Mouse (Mus musculus) lung, embryonic 14.5 days (tissue): Measurements from ENCODE around the gene Ppm1e. TPM values are rescaled to one million over a fixed set of nuclear protein-coding genes. Genes with fewer than 3 reads are reported as not detected.

Experiments used
- ATAC-seq: fragments of 200-750 bp; cut with Nextera tagmentation; 2 replicates; pipeline ENCODE4 v1.8.0; 2017; ENCODE audit warnings: mild to moderate bottlenecking, moderate TSS enrichment, moderate library complexity; ENCODE audit not compliant: insufficient read depth
- DNase-seq: peaks from one replicate; pipeline ENCODE4 v3.0.0-alpha.2; 2015
- H3K27ac ChIP-seq: fragments of 300-500 bp; sonication (generic); 2 replicates; pipeline ENCODE4 v1.5.1; 2014; ENCODE audit warnings: low read depth, mild to moderate bottlenecking, moderate library complexity
- H3K27me3 ChIP-seq: fragments of 300-500 bp; sonication (generic); 2 replicates; pipeline ENCODE4 v1.6.1; 2014; ENCODE audit warnings: low read length, control low read depth; ENCODE audit not compliant: insufficient read depth
- H3K36me3 ChIP-seq: fragments of 300-500 bp; sonication (generic); 2 replicates; pipeline ENCODE4 v1.6.1; 2014; ENCODE audit warnings: control low read depth; ENCODE audit not compliant: insufficient read depth
- H3K4me1 ChIP-seq: fragments of 300-500 bp; sonication (generic); 2 replicates; pipeline ENCODE4 v1.6.1; 2014; ENCODE audit warnings: antibody characterized with exemption, control low read depth; ENCODE audit not compliant: insufficient read depth
- H3K4me2 ChIP-seq: fragments of 300-500 bp; sonication (generic); 2 replicates; pipeline ENCODE4 v1.6.1; 2014; ENCODE audit warnings: mild to moderate bottlenecking
- H3K4me3 ChIP-seq: fragments of 300-500 bp; sonication (generic); 2 replicates; pipeline ENCODE4 v1.5.1; 2014; ENCODE audit warnings: low read depth, low read length
- H3K9ac ChIP-seq: fragments of 300-500 bp; sonication (generic); 2 replicates; pipeline ENCODE4 v1.6.1; 2014
- H3K9me3 ChIP-seq: fragments of 300-500 bp; sonication (generic); 2 replicates; pipeline ENCODE4 v1.6.1; 2016; ENCODE audit warnings: low read depth, low read length, control low read depth
- CTCF ChIP-seq: IDR thresholded peaks from 2 replicates; pipeline ENCODE4 v1.5.1; 2016; ENCODE audit warnings: antibody characterized with exemption, low read depth
- WGBS: fragments of 180-500 bp; shearing (Covaris S2); extraction: QIAGEN DNeasy Blood & Tissue Kit; methylation state at CpG from one replicate; pipeline ENCODE4 v1.1.7; 2014; 5-methylcytosine and 5-hydroxymethylcytosine counted together
- polyA plus RNA-seq: library from polyadenylated mRNA; unstranded; fragments of >200 nt; fragmentation: Nextera tagmentation; extraction: Ambion mirVana; gene quantifications from 2 replicates; pipeline ENCODE4 v1.2.1, GENCODE M21; 2014

Ppm1e gene
- polyA plus RNA-seq: 1.6 and 2.2 TPM in 2 replicates

DNA sequence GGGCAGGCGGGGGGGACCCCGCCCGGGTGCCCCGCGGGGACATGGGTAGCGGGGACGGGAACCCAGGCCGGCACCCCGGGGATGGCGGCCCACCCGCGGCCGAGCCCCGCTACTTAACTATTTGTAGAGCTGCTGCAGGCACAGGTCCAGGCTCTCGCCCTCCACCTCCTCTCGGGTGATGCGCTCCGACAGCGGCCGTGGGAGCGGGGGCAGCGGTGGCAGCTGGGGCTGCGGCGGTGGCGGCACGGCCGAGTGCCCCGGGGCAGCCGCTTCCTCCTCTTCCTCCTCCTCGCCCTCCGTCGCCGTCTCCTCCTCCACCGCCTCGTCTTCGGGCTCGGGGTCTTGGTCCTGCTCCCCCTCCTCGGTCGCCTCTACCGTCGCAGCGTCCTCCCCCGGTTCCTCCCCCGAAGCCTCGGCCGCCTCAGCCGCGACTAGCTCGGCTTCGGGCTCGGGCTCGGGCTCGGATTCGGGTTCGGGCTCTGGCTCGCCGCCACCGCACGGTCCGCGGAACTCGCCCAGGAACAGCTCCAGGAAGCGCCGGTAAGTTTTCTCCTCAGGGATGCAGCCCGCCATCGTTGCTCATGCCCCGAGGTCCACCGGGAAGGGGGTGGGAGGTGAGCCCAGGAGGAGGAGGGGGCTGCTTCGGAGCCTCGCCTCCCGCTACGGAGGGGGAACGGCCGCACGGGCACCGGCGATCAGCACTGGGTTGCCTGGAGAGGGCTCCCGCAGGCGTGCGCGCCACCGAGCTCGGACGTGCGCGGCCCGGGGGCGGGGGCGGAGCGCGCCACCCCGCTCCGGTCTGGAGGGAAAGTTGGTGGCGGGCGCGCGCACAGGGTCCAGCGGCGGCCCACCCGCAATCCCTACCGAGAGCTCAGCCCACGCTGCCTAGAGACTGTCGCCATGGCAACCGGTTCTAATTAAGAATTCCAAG is at the start of gene Ppm1e:
Gene Ppm1e (minus strand): TSS at position 693 of the 931 bp plus-strand sequence.
- Histone ChIP-seq H3K27ac (no peak within 1 kb of the TSS), H3K4me2 (peak within 1 kb of the TSS; percentile 97), H3K9me3 (no peaks in the 10 kb centered on the region), H3K36me3 (no peaks in the 10 kb centered on the region), H3K4me3 (peak within 1 kb of the TSS; percentile 68), H3K9ac (peak within 1 kb of the TSS; percentile 50), H3K4me1 (no peaks in the 10 kb centered on the region; the same call in 1 of the 2 replicates), H3K27me3 (peaks cover 54% of the 10 kb centered on the region)
- DNase-seq (peak; percentile 86), ATAC-seq (peak; percentile 92)
- TF ChIP-seq CTCF: no peak
- WGBS: under 1% methylated on average over 96 of the region's 104 CpGs

DNA sequence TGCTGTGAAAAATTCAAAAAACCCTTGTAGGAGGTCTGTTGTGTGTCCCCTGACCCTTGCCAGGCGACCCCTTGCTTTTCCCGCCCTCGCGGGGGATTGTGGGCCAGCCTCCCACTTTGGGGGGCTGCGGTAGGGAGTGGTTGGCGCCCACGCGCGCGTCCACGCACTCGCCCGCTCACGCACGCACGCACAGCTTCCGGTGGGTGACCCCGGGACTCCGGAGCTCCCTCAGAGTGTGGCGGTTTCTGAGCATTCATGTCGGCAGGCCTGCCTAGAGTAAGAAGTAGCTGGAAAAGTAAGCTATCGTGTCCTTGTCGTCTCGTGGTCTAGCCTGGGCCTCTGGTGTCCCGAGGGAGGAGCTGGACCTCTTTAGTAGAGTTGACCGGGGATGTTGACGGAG is 46.1 kb upstream of the Ppm1e start, which contains the start of the genes Rad51c and Tex14:
Gene Rad51c (minus strand): TSS at position 79 of the 400 bp plus-strand sequence.
Gene Tex14 (plus strand): TSS at position 190 of the 400 bp plus-strand sequence.
- 69% methylated on average over 27 of the region's 27 CpGs for WGBS
- peak within 1 kb of the TSS; percentile 75 for H3K4me2 ChIP-seq
- no peaks in the 10 kb centered on the region for H3K36me3 ChIP-seq
- ATAC-seq: peak; percentile 23
- no peaks in the 10 kb centered on the region; the same call in 1 of the 2 replicates for H3K4me1 ChIP-seq
- TF ChIP-seq CTCF: no peak
- H3K9me3 ChIP-seq: no peaks in the 10 kb centered on the region
- no peaks in the 10 kb centered on the region for H3K27me3 ChIP-seq
- H3K27ac ChIP-seq: peak within 1 kb of the TSS; percentile 97
- peak within 1 kb of the TSS; percentile 83 for H3K9ac ChIP-seq
- peak within 1 kb of the TSS; percentile 63 for H3K4me3 ChIP-seq
- peak; percentile 8 for DNase-seq

DNA sequence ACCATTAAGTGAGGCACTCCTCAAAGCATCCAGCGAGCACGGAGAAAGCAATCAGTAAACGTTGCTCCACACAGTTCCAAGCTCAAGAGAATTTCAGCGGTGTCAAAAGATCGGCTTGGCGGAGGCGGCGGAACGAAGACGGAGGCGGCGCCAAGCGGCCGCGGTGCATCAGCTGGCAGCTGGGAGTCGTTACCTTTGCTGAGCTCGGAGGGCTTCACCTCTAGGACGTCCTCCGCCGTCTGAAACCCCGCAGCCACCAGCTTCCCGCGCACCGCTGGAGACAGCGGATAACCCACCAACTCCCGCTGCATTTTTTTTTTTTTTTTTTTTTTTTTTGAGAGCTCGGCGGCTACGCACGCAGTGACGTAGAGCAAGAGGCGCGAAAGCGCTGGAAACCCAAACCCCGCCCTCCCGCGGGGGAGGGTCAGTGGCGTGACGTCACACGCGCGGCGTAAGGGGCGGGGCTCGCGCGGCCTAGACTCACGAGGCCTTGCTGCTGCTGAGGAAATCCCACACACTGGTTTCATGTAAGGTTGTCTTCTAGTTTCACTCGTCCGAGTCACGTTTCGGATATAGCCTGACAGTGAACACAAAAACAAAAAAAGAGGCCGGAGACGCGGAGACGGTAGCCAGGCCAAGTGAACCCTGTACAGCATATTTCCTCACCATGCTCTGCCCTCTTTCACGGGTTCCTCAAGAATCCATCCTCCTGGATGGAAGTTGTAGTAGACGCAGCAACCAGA is 45.5 kb upstream of the Ppm1e start:
- peak overlapping the region; percentile 63 for H3K4me3 ChIP-seq
- no peaks in the 10 kb centered on the region for H3K9me3 ChIP-seq
- no peaks in the 10 kb centered on the region for H3K36me3 ChIP-seq
- ATAC-seq (peak; percentile 93), DNase-seq (peak; percentile 99)
- no peaks in the 10 kb centered on the region for H3K27me3 ChIP-seq
- peak overlapping the region; percentile 83 for H3K9ac ChIP-seq
- peak overlapping the region; percentile 97 for H3K27ac ChIP-seq
- H3K4me1 ChIP-seq: no peaks in the 10 kb centered on the region; the same call in 1 of the 2 replicates
- TF ChIP-seq CTCF: no peak
- H3K4me2 ChIP-seq: peak overlapping the region; percentile 75
- WGBS: 1% methylated on average over 58 of the region's 58 CpGs

DNA sequence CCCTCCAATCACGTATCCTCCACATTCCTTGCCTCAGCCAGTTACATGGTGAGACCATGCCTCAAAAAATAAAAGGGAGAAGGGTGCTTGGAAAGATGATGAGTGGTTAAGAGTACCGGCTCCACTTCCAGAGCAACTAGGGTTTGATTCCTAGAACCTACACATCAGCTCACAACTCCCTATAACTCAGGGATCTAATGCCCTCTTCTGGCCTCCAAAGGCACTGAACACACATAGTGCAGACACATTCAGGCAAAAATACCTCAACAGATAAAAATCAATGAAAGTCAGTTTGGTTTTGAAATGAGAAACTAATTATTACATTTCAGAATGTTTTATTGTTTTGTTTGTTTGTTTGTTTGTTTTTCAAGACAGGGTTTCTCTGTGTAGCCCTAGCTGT is 39.6 kb upstream of the Ppm1e start:
- no peak for DNase-seq
- WGBS: 94% methylated on average over 2 of the region's 2 CpGs

DNA sequence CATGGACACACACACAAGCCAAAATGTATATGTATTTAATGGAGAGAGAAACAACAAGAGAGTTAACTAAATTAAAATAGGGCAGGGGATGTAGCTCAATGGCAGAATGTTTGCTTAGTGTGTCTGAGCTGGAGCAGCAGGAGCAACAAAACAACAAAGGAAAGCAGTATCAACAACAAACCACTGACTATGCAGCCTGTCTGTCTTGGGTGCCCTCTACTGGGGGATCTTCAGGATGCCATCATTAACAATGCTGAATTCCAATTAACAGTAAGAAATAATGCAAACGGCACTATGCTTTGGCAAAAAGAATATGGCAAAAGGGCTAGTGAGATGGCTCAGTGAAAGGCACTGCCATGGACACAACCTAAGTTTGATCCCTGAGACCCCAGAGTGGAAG is 35.0 kb upstream of the Ppm1e start:
- Histone ChIP-seq H3K4me3 (no peak overlapping the region), H3K27me3 (no peaks in the 10 kb centered on the region), H3K36me3 (peaks cover 4% of the 10 kb centered on the region; the same call in 1 of the 2 replicates), H3K4me1 (no peaks in the 10 kb centered on the region), H3K27ac (no peak overlapping the region), H3K9ac (no peak overlapping the region), H3K9me3 (no peaks in the 10 kb centered on the region), H3K4me2 (no peak overlapping the region)
- DNase-seq (peak; percentile 61), ATAC-seq (no peak)
- WGBS: 47% methylated on average over 1 of the region's 1 CpGs
- TF ChIP-seq CTCF: peak; percentile 66

More for the DNA sequence above, 39.6 kb upstream of the Ppm1e start:
- no peak for ATAC-seq
- no peaks in the 10 kb centered on the region for H3K9me3 ChIP-seq
- no peak overlapping the region for H3K9ac ChIP-seq
- H3K27me3 ChIP-seq: no peaks in the 10 kb centered on the region
- H3K36me3 ChIP-seq: no peaks in the 10 kb centered on the region
- H3K4me2 ChIP-seq: no peak overlapping the region
- H3K4me1 ChIP-seq: no peaks in the 10 kb centered on the region
- H3K4me3 ChIP-seq: no peak overlapping the region
- H3K27ac ChIP-seq: no peak overlapping the region
- TF ChIP-seq CTCF: peak; percentile 34; the same call in 1 of the 2 replicates

DNA sequence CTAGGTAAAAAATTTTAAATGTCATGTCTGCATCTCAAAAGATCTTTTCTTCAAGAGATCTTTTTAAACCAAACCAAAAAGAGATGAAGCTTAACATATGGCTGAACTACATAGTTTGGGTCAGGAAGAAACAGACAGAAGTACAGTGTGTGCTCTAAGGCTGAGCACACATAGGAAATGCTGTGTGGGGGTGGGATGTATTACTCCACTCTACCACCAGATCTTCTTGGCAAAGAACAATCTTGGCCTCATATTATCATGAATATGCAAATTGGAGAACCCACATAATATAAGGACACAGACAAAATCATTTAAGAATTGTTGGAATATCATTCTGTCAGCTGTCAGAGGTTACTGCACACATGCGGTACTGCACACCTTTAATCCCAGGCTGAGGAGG is 26.9 kb upstream of the Ppm1e start:
- no peak overlapping the region for H3K4me3 ChIP-seq
- no peaks in the 10 kb centered on the region for H3K27me3 ChIP-seq
- no peak overlapping the region for H3K9ac ChIP-seq
- no peak for TF ChIP-seq CTCF
- DNase-seq: no peak
- ATAC-seq: no peak
- no peak overlapping the region for H3K4me2 ChIP-seq
- H3K36me3 ChIP-seq: peaks cover 8% of the 10 kb centered on the region; the same call in 1 of the 2 replicates
- WGBS: 92% methylated on average over 1 of the region's 1 CpGs
- H3K9me3 ChIP-seq: no peaks in the 10 kb centered on the region
- no peak overlapping the region for H3K27ac ChIP-seq
- no peaks in the 10 kb centered on the region for H3K4me1 ChIP-seq

DNA sequence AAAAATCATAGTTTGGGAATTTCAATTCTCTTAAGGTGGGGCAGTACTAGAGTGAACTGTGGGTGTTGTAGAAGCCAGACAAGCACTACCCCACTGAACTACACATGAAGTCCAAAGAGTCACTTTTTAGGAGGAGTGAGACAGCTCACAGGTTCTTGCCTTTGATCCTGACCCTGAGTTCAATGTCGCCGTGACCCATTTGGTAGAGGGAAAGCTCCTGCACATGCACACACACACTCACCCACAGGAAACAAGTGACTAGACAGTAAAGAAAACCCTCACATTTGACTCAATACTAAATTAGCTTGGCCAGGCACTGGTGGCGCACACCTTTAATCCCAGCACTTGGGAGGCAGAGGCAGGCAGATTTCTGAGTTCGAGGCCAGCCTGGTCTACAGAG is 25.7 kb upstream of the Ppm1e start:
- H3K9me3 ChIP-seq: no peaks in the 10 kb centered on the region
- DNase-seq (no peak), ATAC-seq (no peak)
- TF ChIP-seq CTCF: no peak
- no peak overlapping the region for H3K27ac ChIP-seq
- H3K27me3 ChIP-seq: no peaks in the 10 kb centered on the region
- 94% methylated on average over 4 of the region's 4 CpGs for WGBS
- peaks cover 3% of the 10 kb centered on the region; the same call in 1 of the 2 replicates for H3K36me3 ChIP-seq
- H3K9ac ChIP-seq: no peak overlapping the region
- H3K4me2 ChIP-seq: no peak overlapping the region
- H3K4me1 ChIP-seq: no peaks in the 10 kb centered on the region
- no peak overlapping the region for H3K4me3 ChIP-seq
